Mouse (Mus musculus) lung, postnatal 0 days (tissue): ENCODE measurements around the gene Lama4. TPM values are rescaled to one million over a fixed set of nuclear protein-coding genes. Genes with fewer than 3 reads are reported as not detected.

Experiments used
- ATAC-seq: fragments of 200-750 bp; cut with Nextera tagmentation; 2 replicates; pipeline ENCODE4 v1.8.0; 2017; ENCODE audit warnings: moderate library complexity
- DNase-seq: peaks from one replicate; pipeline ENCODE4 v3.0.0-alpha.2; 2016; ENCODE audit warnings: low spot score
- H3K27ac ChIP-seq: fragments of 300-500 bp; sonication (generic); 2 replicates; pipeline ENCODE4 v1.5.1; 2014; ENCODE audit warnings: antibody characterized with exemption, mild to moderate bottlenecking, low read length, mixed read lengths
- H3K27me3 ChIP-seq: fragments of 300-500 bp; sonication (generic); replicated peaks from 2 replicates; pipeline ENCODE4 v1.6.1; 2014; ENCODE audit warnings: low read length, mixed read lengths; ENCODE audit not compliant: insufficient read depth
- H3K36me3 ChIP-seq: fragments of 300-500 bp; sonication (generic); 2 replicates; pipeline ENCODE4 v1.6.1; 2014; ENCODE audit warnings: low read length, mixed read lengths; ENCODE audit not compliant: insufficient read depth
- H3K4me1 ChIP-seq: fragments of 300-500 bp; sonication (generic); 2 replicates; pipeline ENCODE4 v1.6.1; 2014; ENCODE audit warnings: antibody characterized with exemption, low read depth, low read length, mixed read lengths; ENCODE audit not compliant: insufficient read depth
- H3K4me2 ChIP-seq: fragments of 300-500 bp; sonication (generic); replicated peaks from 2 replicates; pipeline ENCODE4 v1.6.1; 2014; ENCODE audit warnings: low read depth, mild to moderate bottlenecking, low read length, moderate library complexity, mixed read lengths
- H3K4me3 ChIP-seq: fragments of 300-500 bp; sonication (generic); 2 replicates; pipeline ENCODE4 v1.5.1; 2014; ENCODE audit warnings: low read depth, low read length
- H3K9ac ChIP-seq: fragments of 300-500 bp; sonication (generic); replicated peaks from 2 replicates; pipeline ENCODE4 v1.6.1; 2014; ENCODE audit warnings: low read depth, mild to moderate bottlenecking
- H3K9me3 ChIP-seq: fragments of 300-500 bp; sonication (generic); 2 replicates; pipeline ENCODE4 v1.6.1; 2016; ENCODE audit warnings: low read length, mixed read lengths
- CTCF ChIP-seq: IDR thresholded peaks from 2 replicates; pipeline ENCODE4 v1.5.1; 2016; ENCODE audit warnings: antibody characterized with exemption, mild to moderate bottlenecking
- EP300 ChIP-seq: IDR thresholded peaks from 2 replicates; pipeline ENCODE4 v1.6.1; 2016; ENCODE audit warnings: antibody characterized with exemption, mild to moderate bottlenecking, control low read depth
- WGBS: fragments of 180-500 bp; shearing (Covaris S2); extraction: QIAGEN DNeasy Blood & Tissue Kit; methylation state at CpG from one replicate; pipeline ENCODE4 v1.1.7; 2014; 5-methylcytosine and 5-hydroxymethylcytosine counted together
- polyA plus RNA-seq: library from polyadenylated mRNA; unstranded; fragments of >200 nt; fragmentation: Nextera tagmentation; extraction: Ambion mirVana; gene quantifications from 2 replicates; pipeline ENCODE4 v1.2.1, GENCODE M21; 2015

Lama4 gene
- polyA plus RNA-seq, 1 experiment from 2014 or later, result 73.6 TPM

DNA sequence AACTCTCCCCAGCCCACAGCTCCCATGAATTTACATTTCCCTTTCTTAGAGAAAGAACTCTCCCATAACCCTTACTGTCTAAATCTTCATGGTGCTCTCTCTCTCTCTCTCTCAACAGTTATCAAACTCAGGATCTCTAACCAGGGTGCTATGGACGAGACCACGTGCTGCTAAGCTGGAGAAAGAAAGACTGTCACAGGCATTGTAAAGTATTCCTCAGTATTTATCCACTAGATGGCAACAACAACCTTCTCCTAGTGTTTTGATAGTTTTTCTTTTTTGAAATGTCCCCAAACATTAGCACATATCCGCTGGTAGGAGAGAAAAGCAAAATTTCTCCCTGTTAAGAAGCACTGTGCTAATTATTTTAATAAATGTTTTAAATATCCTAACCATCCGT lies 156.1 kb downstream of the Lama4 start:
- Histone ChIP-seq H3K4me1 (no peaks in the 10 kb centered on the region), H3K27ac (no peak overlapping the region), H3K27me3 (no peaks in the 10 kb centered on the region), H3K4me2 (no peak overlapping the region), H3K9ac (no peak overlapping the region), H3K9me3 (no peaks in the 10 kb centered on the region), H3K4me3 (no peak overlapping the region), H3K36me3 (no peaks in the 10 kb centered on the region)
- peak; percentile 65 for DNase-seq
- ATAC-seq, result 0 out of 2 replicates have a peak, but pooled peaks have one; percentile 38
- TF ChIP-seq CTCF (peak; percentile 58), EP300 (no peak)
- whole genome bisulfite sequencing, result 26% methylated on average over 4 of the region's 4 CpGs

DNA sequence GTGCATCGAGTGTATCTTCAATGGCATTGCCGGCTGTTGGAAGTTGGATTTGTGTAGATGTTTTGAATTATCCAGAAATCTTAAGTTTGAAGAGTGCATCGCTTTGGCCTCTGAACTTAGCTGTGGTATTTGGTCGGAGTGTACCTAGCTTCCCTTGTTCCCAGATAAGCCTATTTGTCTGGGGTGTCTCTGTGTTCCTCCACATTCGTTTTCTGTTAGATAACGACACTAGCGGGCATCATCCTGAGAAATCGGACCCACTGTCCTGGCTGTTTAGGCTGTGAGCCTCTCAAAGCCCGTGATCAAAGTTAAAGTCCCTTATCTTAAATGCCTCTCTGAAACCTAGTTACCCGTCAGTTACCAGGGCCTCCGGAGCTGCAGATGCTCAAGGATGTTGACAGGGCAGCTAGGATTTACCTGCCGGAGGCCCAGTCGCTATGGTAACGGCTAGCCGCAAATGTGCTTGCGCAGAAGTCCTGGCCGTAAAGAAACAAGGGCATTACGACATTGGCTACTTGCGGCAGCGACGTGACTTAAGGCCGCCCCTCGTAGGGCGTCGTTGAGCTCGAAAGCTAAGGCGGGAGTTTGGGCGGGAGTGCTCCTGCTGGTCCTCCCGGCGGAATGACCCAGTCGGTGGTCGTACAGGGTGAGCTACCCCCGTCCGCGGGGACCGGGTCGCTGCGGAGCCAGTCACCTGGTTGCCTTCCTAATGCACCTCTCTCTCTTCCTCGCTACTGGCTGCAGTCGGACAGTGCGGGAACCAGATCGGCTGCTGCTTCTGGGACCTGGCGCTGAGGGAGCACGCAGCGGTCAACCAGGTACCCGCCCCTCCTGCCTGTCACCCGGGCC lies 168.4 kb downstream of the Lama4 start, which contains the start of the genes Fam229b and Tube1:
TSS of gene Fam229b (minus strand) at position 453 of the 849 bp plus-strand sequence.
TSS of gene Tube1 (plus strand) at position 515 of the 849 bp plus-strand sequence.
- H3K4me3 ChIP-seq, result peak within 1 kb of the TSS; percentile 61
- no peak within 1 kb of the TSS; the same call in 1 of the 2 replicates for H3K9ac ChIP-seq
- no peaks in the 10 kb centered on the region for H3K36me3 ChIP-seq
- no peaks in the 10 kb centered on the region for H3K9me3 ChIP-seq
- H3K27ac ChIP-seq, result no peak within 1 kb of the TSS
- H3K4me2 ChIP-seq, result peak within 1 kb of the TSS; percentile 93
- 3% methylated on average over 47 of the region's 47 CpGs for WGBS
- TF ChIP-seq CTCF (no peak), EP300 (no peak)
- H3K27me3 ChIP-seq, result no peaks in the 10 kb centered on the region
- H3K4me1 ChIP-seq, result peaks cover 3% of the 10 kb centered on the region; the same call in 1 of the 2 replicates
- ATAC-seq, result peak; percentile 97
- DNase-seq, result peak; percentile 98

DNA sequence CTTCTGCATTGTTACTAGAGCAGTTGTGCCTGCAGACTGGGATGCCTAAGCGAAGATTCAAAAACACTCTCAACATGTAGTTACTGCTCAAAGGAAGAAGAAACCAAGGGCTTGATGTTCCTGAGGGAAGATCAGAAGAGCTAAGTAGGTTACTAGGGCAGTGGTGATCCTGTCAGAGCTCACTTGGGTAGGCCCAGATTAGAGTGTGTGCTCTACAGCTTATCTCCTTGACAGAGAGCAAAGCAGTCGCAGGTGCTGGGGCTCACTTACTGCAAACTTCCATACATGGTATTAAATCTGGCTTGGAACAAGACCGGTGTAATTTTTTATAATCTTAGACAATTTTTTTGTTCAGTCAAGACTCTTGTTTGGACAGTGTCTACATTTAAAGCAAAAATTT lies 172.5 kb downstream of the Lama4 start:
- H3K27ac ChIP-seq, result no peak overlapping the region
- TF ChIP-seq CTCF (no peak), EP300 (no peak)
- ATAC-seq (no peak), DNase-seq (no peak)
- H3K36me3 ChIP-seq, result no peaks in the 10 kb centered on the region
- H3K4me2 ChIP-seq, result no peak overlapping the region
- no peaks in the 10 kb centered on the region for H3K9me3 ChIP-seq
- peaks cover 3% of the 10 kb centered on the region; the same call in 1 of the 2 replicates for H3K4me1 ChIP-seq
- 88% methylated on average over 3 of the region's 3 CpGs for WGBS
- H3K27me3 ChIP-seq, result no peaks in the 10 kb centered on the region
- H3K4me3 ChIP-seq, result no peak overlapping the region
- no peak overlapping the region for H3K9ac ChIP-seq

DNA sequence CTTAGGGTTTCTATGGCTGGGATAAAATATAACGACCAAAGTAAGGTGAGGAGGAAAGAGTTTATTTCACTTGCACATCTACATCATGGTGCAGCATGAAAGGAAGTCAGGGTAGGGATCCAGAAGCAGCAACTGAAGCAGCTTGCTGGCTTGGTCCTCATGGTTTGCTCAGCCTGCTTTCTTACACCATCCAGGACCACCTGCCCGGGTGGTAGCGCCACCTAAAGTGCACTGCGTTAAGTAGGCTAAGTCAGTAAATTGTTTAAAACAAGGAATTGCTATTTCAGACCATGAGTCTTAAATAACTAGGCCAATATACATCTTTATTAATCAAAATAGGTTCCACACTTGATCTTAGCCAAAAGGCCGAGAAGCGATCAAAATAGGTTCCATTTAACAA lies 173.4 kb downstream of the Lama4 start:
- TF ChIP-seq EP300, result no peak
- no peak for TF ChIP-seq CTCF
- DNase-seq (no peak), ATAC-seq (no peak)
- Histone ChIP-seq H3K9me3 (no peaks in the 10 kb centered on the region), H3K9ac (no peak overlapping the region), H3K27ac (no peak overlapping the region), H3K4me2 (no peak overlapping the region), H3K27me3 (no peaks in the 10 kb centered on the region), H3K4me1 (no peaks in the 10 kb centered on the region), H3K36me3 (no peaks in the 10 kb centered on the region), H3K4me3 (no peak overlapping the region)
- 83% methylated on average over 6 of the region's 6 CpGs for WGBS

DNA sequence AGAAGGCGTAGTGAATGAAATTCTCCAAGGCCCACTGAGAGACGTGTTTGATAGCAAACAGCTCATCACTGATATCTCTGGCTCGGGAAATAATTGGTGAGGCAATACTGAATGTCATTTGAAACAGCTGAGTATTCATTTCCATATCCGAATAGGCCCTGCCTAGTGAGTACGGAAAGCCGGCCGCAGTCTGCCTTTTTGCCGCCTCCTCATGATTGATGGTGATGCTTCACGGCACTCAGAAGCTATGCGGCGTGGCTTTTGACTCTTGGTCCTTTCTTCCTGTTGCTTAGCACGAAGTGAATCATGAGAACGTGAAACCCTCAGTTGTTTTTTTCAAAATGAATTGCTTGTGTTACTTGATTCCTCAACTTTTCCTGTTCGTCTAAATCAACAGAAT lies 175.5 kb downstream of the Lama4 start:
- Histone ChIP-seq H3K4me3 (no peak overlapping the region), H3K4me1 (no peaks in the 10 kb centered on the region), H3K27me3 (no peaks in the 10 kb centered on the region), H3K4me2 (no peak overlapping the region), H3K9me3 (no peaks in the 10 kb centered on the region), H3K9ac (no peak overlapping the region), H3K27ac (no peak overlapping the region), H3K36me3 (no peaks in the 10 kb centered on the region)
- no peak for DNase-seq
- no peak for TF ChIP-seq EP300
- TF ChIP-seq CTCF, result no peak
- WGBS, result 70% methylated on average over 14 of the region's 14 CpGs
- ATAC-seq, result no peak

DNA sequence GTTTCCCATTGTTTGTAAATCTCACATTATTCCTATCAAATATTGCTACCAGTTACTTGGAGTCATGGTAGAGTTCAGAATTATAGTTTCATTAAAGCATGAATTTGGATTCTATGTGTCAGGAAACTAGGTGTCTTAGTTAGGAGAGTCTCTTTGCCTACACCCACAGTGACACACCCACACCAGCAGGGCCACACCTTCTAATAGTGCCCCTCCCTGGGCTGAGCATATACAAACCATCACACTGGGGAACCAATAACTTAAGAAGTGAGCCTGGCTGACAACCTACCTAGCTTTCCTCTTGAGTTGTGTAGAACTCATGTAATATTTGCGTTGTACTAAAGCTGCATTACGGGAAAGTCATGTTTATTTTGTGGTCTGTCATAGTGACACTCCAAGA lies 176.1 kb downstream of the Lama4 start:
- Histone ChIP-seq H3K27ac (no peak overlapping the region), H3K4me1 (no peaks in the 10 kb centered on the region), H3K4me3 (no peak overlapping the region), H3K27me3 (no peaks in the 10 kb centered on the region), H3K9me3 (no peaks in the 10 kb centered on the region), H3K36me3 (no peaks in the 10 kb centered on the region), H3K9ac (no peak overlapping the region), H3K4me2 (no peak overlapping the region)
- DNase-seq, result no peak
- no peak for ATAC-seq
- WGBS, result 73% methylated on average over 2 of the region's 2 CpGs
- TF ChIP-seq EP300 (no peak), CTCF (no peak)
